Mouse (Mus musculus) spleen, postnatal 10 days (tissue): ENCODE measurements at regions not wholly inside any gene's neighbourhood (a gene's known extent, or its start where the extent isn't known, plus 50 kb on each side); places are given as distances from the start of the nearest gene placed in this dataset.
A peak's percentile ranks its signal among the peaks of the same experiment; 100 is the strongest.

Experiments
- DNase-seq, 2 experiments: peaks; one replicate each; pipeline ENCODE4 v3.0.0; 2021 to 2022; ENCODE audit warnings: low spot score in 2 of 2

- no peak for DNase-seq
Measured at GRCm38 (mm10) chr9:63850316-63850693, 92.5 kb upstream of the Smad3 start.

- DNase-seq, result peak in 1 of 2 experiments; percentile 52
Measured at GRCm38 (mm10) chr9:63849564-63850315, 91.9 kb upstream of the Smad3 start.

GRCm38 (mm10) chr9:63843883-63844485 is 86.2 kb upstream of the Smad3 start:
- peak; percentile 38 to 76 for DNase-seq

GRCm38 (mm10) chr9:63843431-63843830 is 85.6 kb upstream of the Smad3 start:
- no peak for DNase-seq

- no peak for DNase-seq
Measured at GRCm38 (mm10) chr9:63841102-63841501, 83.3 kb upstream of the Smad3 start.

GRCm38 (mm10) chr9:63838996-63839772 is 81.4 kb upstream of the Smad3 start:
- no peak for DNase-seq

- no peak for DNase-seq
Measured at GRCm38 (mm10) chr9:63837552-63837951, 79.8 kb upstream of the Smad3 start.

- DNase-seq, result no peak
Measured at GRCm38 (mm10) chr9:63836565-63837284, 78.9 kb upstream of the Smad3 start.

GRCm38 (mm10) chr9:63836036-63836435 is 78.2 kb upstream of the Smad3 start:
- no peak for DNase-seq

- no peak for DNase-seq
Measured at GRCm38 (mm10) chr9:63834416-63834815, 76.6 kb upstream of the Smad3 start.

- no peak for DNase-seq
Measured at GRCm38 (mm10) chr9:63818163-63818562, 60.4 kb upstream of the Smad3 start.

GRCm38 (mm10) chr9:63816540-63816939 is 58.7 kb upstream of the Smad3 start:
- DNase-seq, result peak; percentile 28 to 64

GRCm38 (mm10) chr9:63809901-63810587 is 52.2 kb upstream of the Smad3 start:
- no peak for DNase-seq
